Mouse (Mus musculus) olfactory bulb, adult 2 months (tissue): ENCODE data around the gene Pdzd2.

ENCODE experiments used
- CTCF ChIP-seq: fragments of 200-500 bp; IDR thresholded peaks from 2 replicates; pipeline ENCODE4 v1.5.1; 2012; ENCODE audit warnings: low read depth, mild to moderate bottlenecking, low read length, moderate library complexity; ENCODE audit not compliant: insufficient read depth
- POLR2A ChIP-seq: fragments of 200-500 bp; IDR thresholded peaks from 2 replicates; pipeline ENCODE4 v1.6.1; 2012; ENCODE audit warnings: mild to moderate bottlenecking, low read depth, low read length, moderate library complexity; ENCODE audit not compliant: insufficient read depth

DNA sequence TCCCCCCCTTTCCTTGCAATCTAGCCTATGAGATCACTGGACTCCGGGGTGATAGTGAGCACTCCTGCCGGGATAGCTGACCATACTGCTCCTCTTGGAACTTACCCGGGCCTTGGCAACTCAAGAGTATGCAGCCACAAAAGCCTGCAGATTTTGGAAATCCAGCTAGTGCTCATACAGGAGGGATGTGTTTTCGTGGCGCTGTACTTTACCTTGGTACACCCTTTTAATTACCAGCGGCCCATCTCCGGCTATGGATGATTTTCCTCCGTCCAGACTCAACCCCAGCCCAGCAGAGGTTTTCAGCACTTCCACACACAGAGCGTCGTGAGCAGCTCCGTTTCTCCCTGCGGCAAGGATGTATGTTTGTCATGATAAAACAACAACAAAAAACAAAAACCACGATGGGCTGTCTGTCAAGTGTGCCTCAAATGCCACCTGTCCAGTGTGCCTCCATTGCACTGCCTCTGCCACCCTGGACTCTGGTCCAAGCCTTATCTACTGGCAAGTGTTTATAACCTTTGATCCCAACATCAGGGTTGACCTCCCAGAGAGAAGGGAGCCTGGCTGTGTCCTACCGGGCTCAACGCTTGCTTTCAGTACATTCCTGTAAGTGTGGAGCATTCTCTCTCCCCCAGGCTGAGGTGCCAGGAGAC lies 374.2 kb downstream of the Pdzd2 start:
- TF ChIP-seq CTCF: no peak
- TF ChIP-seq POLR2A: no peak
